Mouse (Mus musculus): Measurements from ENCODE around the gene Sh3pxd2a. TPM values are rescaled to one million over a fixed set of nuclear protein-coding genes. Genes with fewer than 3 reads are reported as not detected.

The Sh3pxd2a gene
- polyA plus RNA-seq, 1 experiment from 2014 or later, result 0.82 TPM

GRCm38 (mm10) chr19:47436236-47436635 is 28.0 kb downstream of the Sh3pxd2a start:
- no peaks in the 10 kb centered on the region for H3K9me3 ChIP-seq (ENCODE audit: low read length)
- no peak for TF ChIP-seq EP300 (IDR thresholded peaks at IDR 0.05; ENCODE audit: low read depth)
- no peak for TF ChIP-seq CTCF (IDR thresholded peaks at IDR 0.05; ENCODE audit: low read depth)
- H3K4me1 ChIP-seq (ENCODE audit: insufficient read depth), result peaks cover 18% of the 10 kb centered on the region
- no peaks in the 10 kb centered on the region for H3K27me3 ChIP-seq (ENCODE audit: insufficient read depth, low read length)
- no peak overlapping the region for H3K4me2 ChIP-seq (ENCODE audit: low read depth, low read length)
- 85% methylated on average over 8 of the region's 8 CpGs for WGBS (ENCODE audit: insufficient replicate concordance)
- DNase-seq (no peak), ATAC-seq (no peak)
- H3K4me3 ChIP-seq (ENCODE audit: low read depth, low read length), result no peak overlapping the region
- no peak overlapping the region for H3K9ac ChIP-seq (replicated peaks)
- H3K36me3 ChIP-seq (replicated peaks; ENCODE audit: insufficient read depth, low read length), result no peaks in the 10 kb centered on the region
- H3K27ac ChIP-seq (ENCODE audit: low read depth), result no peak overlapping the region

GRCm38 (mm10) chr19:47434655-47435054 is 29.5 kb downstream of the Sh3pxd2a start:
- H3K36me3 ChIP-seq (replicated peaks; ENCODE audit: insufficient read depth, low read length), result no peaks in the 10 kb centered on the region
- peaks cover 31% of the 10 kb centered on the region for H3K4me1 ChIP-seq (ENCODE audit: insufficient read depth)
- H3K27ac ChIP-seq (ENCODE audit: low read depth), result no peak overlapping the region
- DNase-seq (no peak), ATAC-seq (no peak)
- H3K9me3 ChIP-seq (ENCODE audit: low read length), result no peaks in the 10 kb centered on the region
- H3K27me3 ChIP-seq (ENCODE audit: insufficient read depth, low read length), result no peaks in the 10 kb centered on the region
- no peak overlapping the region for H3K4me3 ChIP-seq (ENCODE audit: low read depth, low read length)
- no peak overlapping the region for H3K4me2 ChIP-seq (ENCODE audit: low read depth, low read length)
- no peak overlapping the region for H3K9ac ChIP-seq (replicated peaks)
- TF ChIP-seq CTCF (IDR thresholded peaks at IDR 0.05; ENCODE audit: low read depth) (no peak), EP300 (IDR thresholded peaks at IDR 0.05; ENCODE audit: low read depth) (no peak)
- 91% methylated on average over 14 of the region's 14 CpGs for WGBS (ENCODE audit: insufficient replicate concordance)

DNA sequence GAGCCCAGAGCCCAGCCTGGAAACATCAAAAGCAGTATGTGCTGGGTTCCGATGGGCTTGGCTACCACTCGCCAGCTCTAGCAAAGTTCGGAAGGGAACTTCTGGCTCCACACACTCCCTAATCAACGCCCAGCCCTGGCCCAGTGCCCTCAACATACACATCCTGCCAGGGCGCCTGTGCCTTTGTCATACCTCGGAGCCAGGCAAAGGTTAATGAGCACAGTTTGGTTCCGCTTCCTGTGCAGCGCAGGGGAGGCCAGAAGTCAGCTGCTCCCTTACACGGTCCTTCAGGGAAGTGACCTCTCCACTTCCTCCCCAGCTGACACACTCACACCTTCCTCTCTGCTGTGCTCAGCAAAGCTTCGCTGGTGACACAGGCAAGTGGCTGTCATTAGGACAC is 31.9 kb downstream of the Sh3pxd2a start:
- Histone ChIP-seq H3K27me3 (ENCODE audit: insufficient read depth, low read length) (no peaks in the 10 kb centered on the region), H3K4me2 (ENCODE audit: low read depth, low read length) (0 out of 2 replicates have a peak overlapping the region, but pooled peaks have one; percentile 18), H3K27ac (ENCODE audit: low read depth) (peak overlapping the region; percentile 60), H3K9ac (replicated peaks) (0 out of 2 replicates have a peak overlapping the region, but pooled peaks have one; percentile 23), H3K36me3 (replicated peaks; ENCODE audit: insufficient read depth, low read length) (no peaks in the 10 kb centered on the region), H3K4me1 (ENCODE audit: insufficient read depth) (peaks cover 52% of the 10 kb centered on the region), H3K4me3 (ENCODE audit: low read depth, low read length) (no peak overlapping the region), H3K9me3 (ENCODE audit: low read length) (no peaks in the 10 kb centered on the region)
- WGBS (ENCODE audit: insufficient replicate concordance), result 33% methylated on average over 10 of the region's 10 CpGs
- no peak for TF ChIP-seq CTCF (IDR thresholded peaks at IDR 0.05; ENCODE audit: low read depth)
- TF ChIP-seq EP300 (IDR thresholded peaks at IDR 0.05; ENCODE audit: low read depth), result no peak
- ATAC-seq, result peak; percentile 62
- DNase-seq, result peak; percentile 80

DNA sequence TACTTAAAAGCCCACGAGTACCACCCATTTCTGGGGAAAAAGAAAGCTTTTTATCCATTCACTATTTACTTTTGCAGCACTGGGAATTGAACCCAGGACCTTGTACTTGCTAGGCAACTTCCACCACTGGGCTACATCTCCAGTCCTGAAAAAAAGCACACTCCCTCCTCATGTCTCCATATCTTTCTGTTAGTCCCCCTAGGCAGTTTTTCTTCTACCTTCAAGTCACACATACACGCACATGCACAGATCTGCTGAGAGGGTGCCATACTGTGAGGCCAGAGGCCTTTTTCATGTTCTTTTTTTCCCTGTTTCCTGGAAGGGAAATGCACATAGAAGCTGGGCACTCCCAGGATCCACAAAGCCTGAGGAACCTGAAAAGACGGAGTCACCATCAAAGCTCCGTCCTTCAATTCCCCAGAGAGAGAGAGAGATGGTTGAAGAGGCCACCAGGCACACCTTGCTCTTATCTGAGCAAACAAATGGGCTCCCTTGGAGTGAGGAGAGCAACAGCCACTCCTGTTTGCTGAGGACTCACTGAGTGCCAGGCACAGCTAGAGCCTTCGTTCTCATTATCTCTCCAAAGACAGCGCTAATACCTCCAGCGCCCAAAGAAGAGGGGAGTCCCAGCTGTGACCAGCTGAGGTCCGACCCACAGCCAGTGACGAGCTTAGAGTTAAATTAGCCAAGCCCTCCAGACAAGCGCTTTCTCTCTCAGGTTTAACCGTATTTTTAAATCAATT is 32.8 kb downstream of the Sh3pxd2a start:
- no peak for DNase-seq
- no peaks in the 10 kb centered on the region for H3K36me3 ChIP-seq (replicated peaks; ENCODE audit: insufficient read depth, low read length)
- TF ChIP-seq CTCF (IDR thresholded peaks at IDR 0.05; ENCODE audit: low read depth) (no peak), EP300 (IDR thresholded peaks at IDR 0.05; ENCODE audit: low read depth) (peak; percentile 84)
- H3K27me3 ChIP-seq (ENCODE audit: insufficient read depth, low read length), result no peaks in the 10 kb centered on the region
- H3K9ac ChIP-seq (replicated peaks), result 0 out of 2 replicates have a peak overlapping the region, but pooled peaks have one; percentile 8
- H3K27ac ChIP-seq (ENCODE audit: low read depth), result peak overlapping the region; percentile 60
- peak; percentile 81 for ATAC-seq
- H3K9me3 ChIP-seq (ENCODE audit: low read length), result no peaks in the 10 kb centered on the region
- peaks cover 54% of the 10 kb centered on the region for H3K4me1 ChIP-seq (ENCODE audit: insufficient read depth)
- H3K4me2 ChIP-seq (ENCODE audit: low read depth, low read length), result peak overlapping the region; percentile 18; the same call in 1 of the 2 replicates
- WGBS (ENCODE audit: insufficient replicate concordance), result 49% methylated on average over 11 of the region's 11 CpGs
- no peak overlapping the region for H3K4me3 ChIP-seq (ENCODE audit: low read depth, low read length)

- 0 out of 2 replicates have a peak overlapping the region, but pooled peaks have one; percentile 29 for H3K27ac ChIP-seq (ENCODE audit: low read depth)
- ATAC-seq (peak; percentile 44), DNase-seq (peak; percentile 59)
- no peaks in the 10 kb centered on the region for H3K27me3 ChIP-seq (ENCODE audit: insufficient read depth, low read length)
- 65% methylated on average over 2 of the region's 2 CpGs for WGBS (ENCODE audit: insufficient replicate concordance)
- H3K36me3 ChIP-seq (replicated peaks; ENCODE audit: insufficient read depth, low read length), result no peaks in the 10 kb centered on the region
- no peak overlapping the region for H3K9ac ChIP-seq (replicated peaks)
- peaks cover 54% of the 10 kb centered on the region for H3K4me1 ChIP-seq (ENCODE audit: insufficient read depth)
- no peak overlapping the region for H3K4me3 ChIP-seq (ENCODE audit: low read depth, low read length)
- no peaks in the 10 kb centered on the region for H3K9me3 ChIP-seq (ENCODE audit: low read length)
- TF ChIP-seq EP300 (IDR thresholded peaks at IDR 0.05; ENCODE audit: low read depth), result no peak
- peak; percentile 2; the same call in 1 of the 2 replicates for TF ChIP-seq CTCF (IDR thresholded peaks at IDR 0.05; ENCODE audit: low read depth)
- no peak overlapping the region for H3K4me2 ChIP-seq (ENCODE audit: low read depth, low read length)
Observed at GRCm38 (mm10) chr19:47430160-47430559, 34.0 kb downstream of the Sh3pxd2a start.

GRCm38 (mm10) chr19:47429245-47429644 is 35.0 kb downstream of the Sh3pxd2a start:
- Histone ChIP-seq H3K27me3 (ENCODE audit: insufficient read depth, low read length) (no peaks in the 10 kb centered on the region), H3K27ac (ENCODE audit: low read depth) (peak overlapping the region; percentile 44; the same call in 1 of the 2 replicates), H3K4me2 (ENCODE audit: low read depth, low read length) (no peak overlapping the region), H3K36me3 (replicated peaks; ENCODE audit: insufficient read depth, low read length) (no peaks in the 10 kb centered on the region), H3K9me3 (ENCODE audit: low read length) (no peaks in the 10 kb centered on the region), H3K9ac (replicated peaks) (no peak overlapping the region), H3K4me1 (ENCODE audit: insufficient read depth) (peaks cover 54% of the 10 kb centered on the region), H3K4me3 (ENCODE audit: low read depth, low read length) (no peak overlapping the region)
- ATAC-seq, result no peak
- WGBS (ENCODE audit: insufficient replicate concordance), result 66% methylated on average over 3 of the region's 3 CpGs
- TF ChIP-seq EP300 (IDR thresholded peaks at IDR 0.05; ENCODE audit: low read depth) (no peak), CTCF (IDR thresholded peaks at IDR 0.05; ENCODE audit: low read depth) (0 out of 2 replicates have a peak, but pooled peaks have one; percentile 0)
- DNase-seq, result peak; percentile 64

All from liver, postnatal 0 days (tissue).